ENCODE assay signal across 7 mouse cellular contexts in genomic region chr16:98081889-98082818, GRCm38 (mm10). TPM values are rescaled to one million over a fixed set of nuclear protein-coding genes. Genes with fewer than 3 reads are reported as not detected.
DNase-seq lines count a peak whose midpoint lies in the region; ATAC-seq lines count a peak whose summit lies in the region.
"Not testable (repeated sequence)": the region's sequence is repeated elsewhere in the genome, so short reads cannot be mapped to it uniquely, and the experiment has no call there.

Gene A630089N07Rik, minus strand, starts transcription at chr16:98082450.

- not testable (repeated sequence) for H3K4me1 ChIP-seq in embryonic facial prominence, embryonic 12.5 days; limb, embryonic 11.5 days (ENCODE audit: control insufficient read depth, insufficient read depth, low read length); midbrain, embryonic 14.5 days (ENCODE audit: control insufficient read depth, insufficient read depth, low read length)

- H3K9ac ChIP-seq in embryonic facial prominence, embryonic 12.5 days = peak within 1 kb of the TSS; percentile 70
- H3K9ac ChIP-seq in limb, embryonic 11.5 days (ENCODE audit: low read length) = peak within 1 kb of the TSS; percentile 72
- peak within 1 kb of the TSS; percentile 49 for H3K9ac ChIP-seq in midbrain, embryonic 14.5 days (replicated peaks; ENCODE audit: low read length)

- peak; percentile 97 for ATAC-seq in embryonic facial prominence, embryonic 12.5 days (ENCODE audit: insufficient number of reproducible peaks, insufficient read depth, low FRiP score, low TSS enrichment)
- peak; percentile 98 for ATAC-seq in limb, embryonic 11.5 days (ENCODE audit: insufficient number of reproducible peaks, low FRiP score, low TSS enrichment, low read depth)
- peak; percentile 97 for ATAC-seq in midbrain, embryonic 14.5 days (ENCODE audit: low FRiP score, low TSS enrichment)

- H3K27me3 ChIP-seq in embryonic facial prominence, embryonic 12.5 days; limb, embryonic 11.5 days (ENCODE audit: control insufficient read depth, insufficient read depth, low read length); midbrain, embryonic 14.5 days (ENCODE audit: control insufficient read depth, insufficient read depth, low read length): not testable (repeated sequence)

- H3K9me3 ChIP-seq in embryonic facial prominence, embryonic 12.5 days; limb, embryonic 11.5 days (ENCODE audit: control insufficient read depth, low read length); midbrain, embryonic 14.5 days (ENCODE audit: control insufficient read depth, low read length): not testable (repeated sequence)

- H3K4me2 ChIP-seq in embryonic facial prominence, embryonic 12.5 days (replicated peaks) = peak within 1 kb of the TSS; percentile 55
- peak within 1 kb of the TSS; percentile 53 for H3K4me2 ChIP-seq in limb, embryonic 11.5 days (ENCODE audit: low read depth, severe bottlenecking)
- H3K4me2 ChIP-seq in midbrain, embryonic 14.5 days (ENCODE audit: low read length) = peak within 1 kb of the TSS; percentile 69

- H3K4me3 ChIP-seq in embryonic facial prominence, embryonic 12.5 days = peak within 1 kb of the TSS; percentile 75
- H3K4me3 ChIP-seq in limb, embryonic 11.5 days (ENCODE audit: low read depth, low read length) = peak within 1 kb of the TSS; percentile 74
- peak within 1 kb of the TSS; percentile 71 for H3K4me3 ChIP-seq in midbrain, embryonic 14.5 days (replicated peaks; ENCODE audit: low read depth, low read length)

- H3K27ac ChIP-seq in embryonic facial prominence, embryonic 12.5 days = peak within 1 kb of the TSS; percentile 83
- peak within 1 kb of the TSS; percentile 72 for H3K27ac ChIP-seq in limb, embryonic 11.5 days (replicated peaks; ENCODE audit: low read depth, low read length)
- H3K27ac ChIP-seq in midbrain, embryonic 14.5 days (replicated peaks; ENCODE audit: low read depth, low read length) = peak within 1 kb of the TSS; percentile 63

- peak; percentile 82 for DNase-seq in adrenal gland, postnatal 25 days
- peak; percentile 99 for DNase-seq in heart, adult 11 months
- peak; percentile 86 for DNase-seq in kidney, adult 18-20 months
- DNase-seq in limb, embryonic 11.5 days (ENCODE audit: low spot score) = peak; percentile 91
- peak; percentile 92 for DNase-seq in midbrain, embryonic 14.5 days
- DNase-seq in spleen, adult 18-20 months = peak; percentile 65 to 78

- WGBS in embryonic facial prominence, embryonic 12.5 days = under 1% methylated on average over 25 of the region's 25 CpGs
- WGBS in limb, embryonic 11.5 days = under 1% methylated on average over 25 of the region's 25 CpGs
- under 1% methylated on average over 25 of the region's 25 CpGs for WGBS in midbrain, embryonic 14.5 days

- not testable (repeated sequence) for H3K36me3 ChIP-seq in embryonic facial prominence, embryonic 12.5 days; limb, embryonic 11.5 days (ENCODE audit: control insufficient read depth, insufficient read depth, low read length); midbrain, embryonic 14.5 days (ENCODE audit: control insufficient read depth, insufficient read depth, low read length)

RNA-seq across cellular contexts. Expression of gene A630089N07Rik, which starts in this region (rescaled TPM):
- 9.9 and 12.5 TPM in 2 replicates for total RNA-seq in adrenal gland, postnatal 25 days (2021)
- polyA plus RNA-seq in embryonic facial prominence, embryonic 12.5 days (2016; fragmentation: Nextera tagmentation; extraction: Ambion mirVana) = 29.8 and 31.3 TPM in 2 replicates
- 31.7 and 35.4 TPM in 2 replicates for polyA plus RNA-seq in limb, embryonic 11.5 days (2014; fragmentation: Nextera tagmentation; extraction: Ambion mirVana)
- 13.5 and 13.9 TPM in 2 replicates for polyA plus RNA-seq in midbrain, embryonic 14.5 days (2014; fragmentation: Nextera tagmentation; extraction: Ambion mirVana)

Comparison
In these comparisons a context has a peak if more than half of its experiments do, and no peak if none do; other contexts are left out.
1. Peak in every context shown above with its lines: DNase-seq, ATAC-seq, H3K4me3 ChIP-seq and H3K27ac ChIP-seq.